Mouse (Mus musculus) CH12.LX (cell line): ENCODE measurements at regions not wholly inside any gene's neighbourhood (a gene's known extent, or its start where the extent isn't known, plus 50 kb on each side); places are given as distances from the start of the nearest gene placed in this dataset.

Source experiments
- CHD2 ChIP-seq: IDR thresholded peaks from 2 replicates; pipeline ENCODE4 v1.6.1; 2011; ENCODE audit warnings: low read length, improper control_type of control experiment
- CTCF ChIP-seq, 2 experiments: IDR thresholded peaks in 1 of 2; conservative IDR thresholded peaks in 1 of 2; 2 replicates each; pipeline ENCODE4 v1.5.1; 2011 to 2012; ENCODE audit warnings: low read depth in 2 of 2, low read length in 2 of 2, improper control_type of control experiment in 1 of 2, inconsistent platforms in 1 of 2, mild to moderate bottlenecking in 1 of 2, moderate library complexity in 1 of 2
- EP300 ChIP-seq: IDR thresholded peaks from 2 replicates; pipeline ENCODE4 v1.6.1; 2011; ENCODE audit warnings: low read length, improper control_type of control experiment
- IRF4 ChIP-seq: IDR thresholded peaks from 2 replicates; pipeline ENCODE4 v1.6.1; 2014; ENCODE audit warnings: low read depth, mild to moderate bottlenecking, inconsistent platforms, low read length, improper control_type of control experiment
- MAFK ChIP-seq: IDR thresholded peaks from 2 replicates; pipeline ENCODE4 v1.6.1; 2011; ENCODE audit warnings: low read length, improper control_type of control experiment; ENCODE audit not compliant: insufficient replicate concordance
- PAX5 ChIP-seq: IDR thresholded peaks from 2 replicates; pipeline ENCODE4 v1.6.1; 2012; ENCODE audit warnings: low read length, inconsistent platforms, mixed read lengths
- POLR2A ChIP-seq: IDR thresholded peaks from 2 replicates; pipeline ENCODE4 v1.6.1; 2011; ENCODE audit warnings: low read depth, mild to moderate bottlenecking, improper control_type of control experiment, low read length
- RCOR1 ChIP-seq: conservative IDR thresholded peaks from 2 replicates; pipeline ENCODE4 v1.6.1; 2012; ENCODE audit warnings: low read depth, mild to moderate bottlenecking, inconsistent platforms, low read length, improper control_type of control experiment
- USF1 ChIP-seq: IDR thresholded peaks from 2 replicates; pipeline ENCODE4 v1.6.1; 2014; ENCODE audit warnings: low read depth, mild to moderate bottlenecking, inconsistent platforms, low read length, improper control_type of control experiment

DNA sequence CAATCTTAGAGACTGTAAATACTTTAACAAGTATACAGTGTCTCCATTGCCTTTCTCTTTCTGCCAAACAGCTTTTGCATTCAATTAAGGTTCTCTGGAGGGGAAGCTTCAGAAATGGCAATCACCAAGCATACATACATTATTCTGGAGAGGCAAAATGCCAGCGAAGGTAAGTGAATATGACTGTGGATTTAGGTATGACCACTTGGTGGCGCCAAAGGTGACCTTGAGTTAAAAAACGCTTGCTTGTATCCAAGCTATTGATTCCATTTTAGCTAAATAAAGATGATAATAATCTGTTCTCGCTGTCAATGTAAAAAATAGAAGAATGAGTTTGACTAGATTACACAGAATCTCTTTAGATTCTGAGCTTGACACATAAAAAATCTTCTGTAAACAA lies 117.7 kb downstream of the Vmn2r79 start:
- TF ChIP-seq IRF4 (no peak), MAFK (no peak), PAX5 (no peak), CTCF (conservative IDR thresholded peaks at IDR 0.05 in 1 of 2, IDR thresholded peaks at IDR 0.05 in 1 of 2; ENCODE audit: low read depth in 2 of 2, low read length in 2 of 2) (peak; percentile 18 to 48; a peak in 2 of 4 replicates), CHD2 (no peak), EP300 (no peak), POLR2A (no peak), RCOR1 (no peak), USF1 (no peak)
